Mouse (Mus musculus): ENCODE measurements around the gene Cpn1.
"Not testable (repeated sequence)": the region's sequence is repeated elsewhere in the genome, so short reads cannot be mapped to it uniquely, and the experiment has no call there.

Cpn1 gene

GRCm38 (mm10) chr19:43981992-43982391, 4.4 kb downstream of the Cpn1 start:
- DNase-seq (ENCODE audit: low read depth, low spot score) = no peak

GRCm38 (mm10) chr19:43980711-43981110, 5.6 kb downstream of the Cpn1 start:
- DNase-seq (ENCODE audit: low read depth, low spot score) = peak; percentile 20

- no peak for DNase-seq (ENCODE audit: low read depth, low spot score)
Measured at GRCm38 (mm10) chr19:43977799-43978198, 8.6 kb downstream of the Cpn1 start.

- DNase-seq (ENCODE audit: low read depth, low spot score) = no peak
Measured at GRCm38 (mm10) chr19:43976661-43977060, 9.7 kb downstream of the Cpn1 start.

GRCm38 (mm10) chr19:43974221-43974620, 12.1 kb downstream of the Cpn1 start:
- no peak for DNase-seq (ENCODE audit: low read depth, low spot score)

- no peak for DNase-seq (ENCODE audit: low read depth, low spot score)
Measured at GRCm38 (mm10) chr19:43973711-43974110, 12.6 kb downstream of the Cpn1 start.

GRCm38 (mm10) chr19:43972129-43972528, 14.2 kb downstream of the Cpn1 start:
- no peak for DNase-seq (ENCODE audit: low read depth, low spot score)

- no peak for DNase-seq (ENCODE audit: low read depth, low spot score)
Measured at GRCm38 (mm10) chr19:43968436-43969026, 17.8 kb downstream of the Cpn1 start.

- DNase-seq (ENCODE audit: low read depth, low spot score) = no peak
Measured at GRCm38 (mm10) chr19:43966481-43966880, 19.9 kb downstream of the Cpn1 start.

GRCm38 (mm10) chr19:43965496-43966085, 20.8 kb downstream of the Cpn1 start:
- DNase-seq (ENCODE audit: low read depth, low spot score) = no peak

- DNase-seq (ENCODE audit: low read depth, low spot score) = no peak
Measured at GRCm38 (mm10) chr19:43962795-43963194, 23.6 kb downstream of the Cpn1 start.

- DNase-seq (ENCODE audit: low read depth, low spot score) = no peak
Measured at GRCm38 (mm10) chr19:43961185-43961584, 25.2 kb downstream of the Cpn1 start.

GRCm38 (mm10) chr19:43960014-43960413, 26.3 kb downstream of the Cpn1 start:
- DNase-seq (ENCODE audit: low read depth, low spot score) = no peak

GRCm38 (mm10) chr19:43959162-43959561, 27.2 kb downstream of the Cpn1 start:
- no peak for DNase-seq (ENCODE audit: low read depth, low spot score)

GRCm38 (mm10) chr19:43957881-43958280, 28.5 kb downstream of the Cpn1 start:
- no peak for DNase-seq (ENCODE audit: low read depth, low spot score)

GRCm38 (mm10) chr19:43957402-43957801, 29.0 kb downstream of the Cpn1 start:
- no peak for DNase-seq (ENCODE audit: low read depth, low spot score)

- no peak for DNase-seq (ENCODE audit: low read depth, low spot score)
Measured at GRCm38 (mm10) chr19:43955266-43955665, 31.1 kb downstream of the Cpn1 start.

GRCm38 (mm10) chr19:43954864-43955263, 31.5 kb downstream of the Cpn1 start:
- DNase-seq (ENCODE audit: low read depth, low spot score) = no peak

GRCm38 (mm10) chr19:43952936-43953335, 33.4 kb downstream of the Cpn1 start:
- DNase-seq (ENCODE audit: low read depth, low spot score) = not testable (repeated sequence)

- peak; percentile 48 for DNase-seq (ENCODE audit: low read depth, low spot score)
Measured at GRCm38 (mm10) chr19:43949111-43949810, 37.1 kb downstream of the Cpn1 start.

- DNase-seq (ENCODE audit: low read depth, low spot score) = no peak
Measured at GRCm38 (mm10) chr19:43944566-43944965, 41.8 kb downstream of the Cpn1 start.

GRCm38 (mm10) chr19:43943076-43943475, 43.3 kb downstream of the Cpn1 start:
- no peak for DNase-seq (ENCODE audit: low read depth, low spot score)
